Mouse (Mus musculus): Measurements from ENCODE around the gene Adipor2. TPM values are rescaled to one million over a fixed set of nuclear protein-coding genes. Genes with fewer than 3 reads are reported as not detected.

The Adipor2 gene
- polyA plus RNA-seq, 1 experiment from 2014 or later, result 34.5 TPM

GRCm38 (mm10) chr6:119338121-119338912 is 79.2 kb downstream of the Adipor2 start:
- 25% methylated on average over 11 of the region's 11 CpGs for WGBS
- no peak for ATAC-seq (ENCODE audit: low FRiP score)
- Histone ChIP-seq H3K36me3 (ENCODE audit: control insufficient read depth, insufficient read depth, low read length) (no peaks in the 10 kb centered on the region), H3K9me3 (ENCODE audit: control insufficient read depth, low read length) (no peaks in the 10 kb centered on the region), H3K27ac (ENCODE audit: low read depth, low read length) (no peak overlapping the region), H3K4me3 (ENCODE audit: low read depth, low read length) (no peak overlapping the region), H3K4me2 (replicated peaks; ENCODE audit: low read depth, low read length) (no peak overlapping the region), H3K9ac (ENCODE audit: low read depth, low read length) (no peak overlapping the region), H3K27me3 (ENCODE audit: control insufficient read depth, insufficient read depth, low read length) (no peaks in the 10 kb centered on the region), H3K4me1 (replicated peaks; ENCODE audit: control insufficient read depth, insufficient read depth, low read length) (no peaks in the 10 kb centered on the region)
- no peak for DNase-seq (ENCODE audit: low spot score)

GRCm38 (mm10) chr6:119337287-119337686 is 80.2 kb downstream of the Adipor2 start:
- DNase-seq (ENCODE audit: low spot score) (no peak), ATAC-seq (ENCODE audit: low FRiP score) (no peak)
- no peak overlapping the region for H3K27ac ChIP-seq (ENCODE audit: low read depth, low read length)
- H3K36me3 ChIP-seq (ENCODE audit: control insufficient read depth, insufficient read depth, low read length), result no peaks in the 10 kb centered on the region
- H3K4me2 ChIP-seq (replicated peaks; ENCODE audit: low read depth, low read length), result no peak overlapping the region
- 70% methylated on average over 3 of the region's 3 CpGs for WGBS
- no peaks in the 10 kb centered on the region for H3K4me1 ChIP-seq (replicated peaks; ENCODE audit: control insufficient read depth, insufficient read depth, low read length)
- H3K9ac ChIP-seq (ENCODE audit: low read depth, low read length), result no peak overlapping the region
- no peak overlapping the region for H3K4me3 ChIP-seq (ENCODE audit: low read depth, low read length)
- H3K27me3 ChIP-seq (ENCODE audit: control insufficient read depth, insufficient read depth, low read length), result no peaks in the 10 kb centered on the region
- H3K9me3 ChIP-seq (ENCODE audit: control insufficient read depth, low read length), result no peaks in the 10 kb centered on the region

- 81% methylated on average over 7 of the region's 7 CpGs for WGBS
- no peaks in the 10 kb centered on the region for H3K9me3 ChIP-seq (ENCODE audit: control insufficient read depth, low read length)
- H3K27me3 ChIP-seq (ENCODE audit: control insufficient read depth, insufficient read depth, low read length), result peaks cover 4% of the 10 kb centered on the region
- H3K4me2 ChIP-seq (replicated peaks; ENCODE audit: low read depth, low read length), result no peak overlapping the region
- no peaks in the 10 kb centered on the region for H3K36me3 ChIP-seq (ENCODE audit: control insufficient read depth, insufficient read depth, low read length)
- H3K27ac ChIP-seq (ENCODE audit: low read depth, low read length), result no peak overlapping the region
- DNase-seq (ENCODE audit: low spot score), result no peak
- ATAC-seq (ENCODE audit: low FRiP score), result no peak
- no peak overlapping the region for H3K4me3 ChIP-seq (ENCODE audit: low read depth, low read length)
- no peaks in the 10 kb centered on the region for H3K4me1 ChIP-seq (replicated peaks; ENCODE audit: control insufficient read depth, insufficient read depth, low read length)
- no peak overlapping the region for H3K9ac ChIP-seq (ENCODE audit: low read depth, low read length)
Observed at GRCm38 (mm10) chr6:119336124-119336523, 81.4 kb downstream of the Adipor2 start.

GRCm38 (mm10) chr6:119333831-119334230 is 83.7 kb downstream of the Adipor2 start:
- no peaks in the 10 kb centered on the region; the same call in 1 of the 2 replicates for H3K4me1 ChIP-seq (replicated peaks; ENCODE audit: control insufficient read depth, insufficient read depth, low read length)
- ATAC-seq (ENCODE audit: low FRiP score) (no peak), DNase-seq (ENCODE audit: low spot score) (no peak)
- no peak overlapping the region for H3K4me3 ChIP-seq (ENCODE audit: low read depth, low read length)
- no peak overlapping the region for H3K27ac ChIP-seq (ENCODE audit: low read depth, low read length)
- peaks cover 26% of the 10 kb centered on the region for H3K27me3 ChIP-seq (ENCODE audit: control insufficient read depth, insufficient read depth, low read length)
- H3K36me3 ChIP-seq (ENCODE audit: control insufficient read depth, insufficient read depth, low read length), result no peaks in the 10 kb centered on the region
- H3K4me2 ChIP-seq (replicated peaks; ENCODE audit: low read depth, low read length), result no peak overlapping the region
- H3K9me3 ChIP-seq (ENCODE audit: control insufficient read depth, low read length), result no peaks in the 10 kb centered on the region
- WGBS, result 60% methylated on average over 3 of the region's 3 CpGs
- H3K9ac ChIP-seq (ENCODE audit: low read depth, low read length), result no peak overlapping the region

GRCm38 (mm10) chr6:119333202-119333601 is 84.3 kb downstream of the Adipor2 start:
- Histone ChIP-seq H3K9me3 (ENCODE audit: control insufficient read depth, low read length) (no peaks in the 10 kb centered on the region), H3K4me3 (ENCODE audit: low read depth, low read length) (no peak overlapping the region), H3K4me1 (replicated peaks; ENCODE audit: control insufficient read depth, insufficient read depth, low read length) (peaks cover under 1% of the 10 kb centered on the region; the same call in 1 of the 2 replicates), H3K9ac (ENCODE audit: low read depth, low read length) (no peak overlapping the region), H3K4me2 (replicated peaks; ENCODE audit: low read depth, low read length) (no peak overlapping the region), H3K27ac (ENCODE audit: low read depth, low read length) (no peak overlapping the region), H3K27me3 (ENCODE audit: control insufficient read depth, insufficient read depth, low read length) (peaks cover 28% of the 10 kb centered on the region), H3K36me3 (ENCODE audit: control insufficient read depth, insufficient read depth, low read length) (no peaks in the 10 kb centered on the region)
- no peak for DNase-seq (ENCODE audit: low spot score)
- ATAC-seq (ENCODE audit: low FRiP score), result no peak
- 17% methylated on average over 3 of the region's 3 CpGs for WGBS

- Histone ChIP-seq H3K27ac (ENCODE audit: low read depth, low read length) (no peak overlapping the region), H3K9me3 (ENCODE audit: control insufficient read depth, low read length) (no peaks in the 10 kb centered on the region), H3K4me2 (replicated peaks; ENCODE audit: low read depth, low read length) (no peak overlapping the region), H3K9ac (ENCODE audit: low read depth, low read length) (no peak overlapping the region), H3K4me1 (replicated peaks; ENCODE audit: control insufficient read depth, insufficient read depth, low read length) (peaks cover 2% of the 10 kb centered on the region; the same call in 1 of the 2 replicates), H3K27me3 (ENCODE audit: control insufficient read depth, insufficient read depth, low read length) (peaks cover 33% of the 10 kb centered on the region), H3K4me3 (ENCODE audit: low read depth, low read length) (no peak overlapping the region), H3K36me3 (ENCODE audit: control insufficient read depth, insufficient read depth, low read length) (no peaks in the 10 kb centered on the region)
- ATAC-seq (ENCODE audit: low FRiP score) (no peak), DNase-seq (ENCODE audit: low spot score) (no peak)
- 12% methylated on average over 1 of the region's 1 CpGs for WGBS
Observed at GRCm38 (mm10) chr6:119332111-119332510, 85.4 kb downstream of the Adipor2 start.

- Histone ChIP-seq H3K27ac (ENCODE audit: low read depth, low read length) (no peak within 1 kb of the TSS), H3K4me2 (replicated peaks; ENCODE audit: low read depth, low read length) (peak within 1 kb of the TSS; percentile 55), H3K36me3 (ENCODE audit: control insufficient read depth, insufficient read depth, low read length) (no peaks in the 10 kb centered on the region), H3K9me3 (ENCODE audit: control insufficient read depth, low read length) (no peaks in the 10 kb centered on the region), H3K27me3 (ENCODE audit: control insufficient read depth, insufficient read depth, low read length) (peaks cover 33% of the 10 kb centered on the region), H3K4me3 (ENCODE audit: low read depth, low read length) (peak within 1 kb of the TSS; percentile 34), H3K9ac (ENCODE audit: low read depth, low read length) (peak within 1 kb of the TSS; percentile 27; the same call in 1 of the 2 replicates), H3K4me1 (replicated peaks; ENCODE audit: control insufficient read depth, insufficient read depth, low read length) (peaks cover 2% of the 10 kb centered on the region; the same call in 1 of the 2 replicates)
- peak; percentile 59 for DNase-seq (ENCODE audit: low spot score)
- under 1% methylated on average over 27 of the region's 31 CpGs for WGBS
- peak; percentile 37; the same call in 1 of the 2 replicates for ATAC-seq (ENCODE audit: low FRiP score)
Observed at GRCm38 (mm10) chr6:119330506-119330905, 87.0 kb downstream of the Adipor2 start, which contains the start of gene Lrtm2. Lrtm2 (minus strand) TSS chr6:119330766.

- 21% methylated on average over 6 of the region's 6 CpGs for whole genome bisulfite sequencing
- peaks cover 33% of the 10 kb centered on the region for H3K27me3 ChIP-seq (ENCODE audit: control insufficient read depth, insufficient read depth, low read length)
- no peaks in the 10 kb centered on the region for H3K36me3 ChIP-seq (ENCODE audit: control insufficient read depth, insufficient read depth, low read length)
- H3K4me1 ChIP-seq (replicated peaks; ENCODE audit: control insufficient read depth, insufficient read depth, low read length), result peaks cover 2% of the 10 kb centered on the region; the same call in 1 of the 2 replicates
- H3K4me2 ChIP-seq (replicated peaks; ENCODE audit: low read depth, low read length), result no peak overlapping the region; the same call in 1 of the 2 replicates
- H3K9me3 ChIP-seq (ENCODE audit: control insufficient read depth, low read length), result no peaks in the 10 kb centered on the region
- peak overlapping the region; percentile 34; the same call in 1 of the 2 replicates for H3K4me3 ChIP-seq (ENCODE audit: low read depth, low read length)
- ATAC-seq (ENCODE audit: low FRiP score), result 0 out of 2 replicates have a peak, but pooled peaks have one; percentile 5
- H3K9ac ChIP-seq (ENCODE audit: low read depth, low read length), result no peak overlapping the region
- H3K27ac ChIP-seq (ENCODE audit: low read depth, low read length), result no peak overlapping the region
- DNase-seq (ENCODE audit: low spot score), result no peak
Observed at GRCm38 (mm10) chr6:119329936-119330335, 87.6 kb downstream of the Adipor2 start.

All from hindbrain, embryonic 11.5 days (tissue).